Mouse (Mus musculus) bone marrow macrophage, adult 2 months (primary cell): ENCODE data around the gene Nr5a2. TPM values are rescaled to one million over a fixed set of nuclear protein-coding genes. Genes with fewer than 3 reads are reported as not detected.

Experiments
- H3K27ac ChIP-seq: 2 replicates; pipeline ENCODE4 v1.5.1; 2012; ENCODE audit warnings: low read depth, low read length; ENCODE audit not compliant: insufficient read depth
- H3K4me1 ChIP-seq: 2 replicates; pipeline ENCODE4 v1.6.1; 2012; ENCODE audit warnings: low read length; ENCODE audit not compliant: control insufficient read depth, insufficient read depth
- H3K4me3 ChIP-seq: 2 replicates; pipeline ENCODE4 v1.5.1; 2012; ENCODE audit warnings: mild to moderate bottlenecking, low read length, moderate library complexity; ENCODE audit not compliant: insufficient read depth
- CTCF ChIP-seq: IDR thresholded peaks from 2 replicates; pipeline ENCODE4 v1.5.1; 2012; ENCODE audit warnings: low read depth, mild to moderate bottlenecking, low read length, moderate library complexity
- POLR2A ChIP-seq: IDR thresholded peaks from 2 replicates; pipeline ENCODE4 v1.6.1; 2012; ENCODE audit warnings: mild to moderate bottlenecking, low read depth, low read length, borderline replicate concordance
- polyA plus RNA-seq: library from polyadenylated mRNA; stranded (reverse); fragments of >200 nt; gene quantifications from 2 replicates; pipeline ENCODE4 v1.2.4, GENCODE M21; 2012; ENCODE audit not compliant: missing spikeins, insufficient read depth, insufficient read length

Gene Nr5a2
- polyA plus RNA-seq, 1 experiment, result not detected

- TF ChIP-seq POLR2A, result no peak
- TF ChIP-seq CTCF, result no peak
- no peaks in the 10 kb centered on the region for H3K4me1 ChIP-seq
- H3K27ac ChIP-seq, result no peak overlapping the region
- H3K4me3 ChIP-seq, result no peak overlapping the region
Observed at GRCm38 (mm10) chr1:136888704-136889103, 71.5 kb downstream of the Nr5a2 start.

DNA sequence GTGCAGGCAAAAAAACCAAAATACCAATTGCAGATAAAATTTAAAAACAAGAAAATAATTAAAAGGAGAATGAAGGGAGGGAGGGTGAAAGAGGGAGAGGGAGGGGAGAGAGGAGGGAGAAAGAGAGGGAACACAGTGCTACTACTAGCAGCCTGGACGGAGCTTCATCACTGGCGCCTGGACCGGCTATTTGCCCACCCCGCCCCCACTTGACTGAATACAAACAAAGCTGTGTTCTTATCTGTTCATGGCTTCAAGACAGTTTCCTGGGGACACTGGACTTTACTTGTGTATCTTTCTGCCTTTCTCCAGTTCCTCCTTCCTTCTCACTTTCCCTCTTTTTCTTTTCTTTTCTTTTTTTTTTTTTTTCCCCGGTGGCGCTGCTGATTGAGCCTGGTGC lies 73.6 kb downstream of the Nr5a2 start:
- Histone ChIP-seq H3K4me3 (no peak overlapping the region), H3K4me1 (no peaks in the 10 kb centered on the region), H3K27ac (no peak overlapping the region)
- TF ChIP-seq POLR2A, result no peak
- no peak for TF ChIP-seq CTCF

GRCm38 (mm10) chr1:136883458-136884174 lies 76.6 kb downstream of the Nr5a2 start:
- no peak overlapping the region for H3K27ac ChIP-seq
- no peaks in the 10 kb centered on the region for H3K4me1 ChIP-seq
- H3K4me3 ChIP-seq, result no peak overlapping the region
- TF ChIP-seq POLR2A, result no peak
- no peak for TF ChIP-seq CTCF

DNA sequence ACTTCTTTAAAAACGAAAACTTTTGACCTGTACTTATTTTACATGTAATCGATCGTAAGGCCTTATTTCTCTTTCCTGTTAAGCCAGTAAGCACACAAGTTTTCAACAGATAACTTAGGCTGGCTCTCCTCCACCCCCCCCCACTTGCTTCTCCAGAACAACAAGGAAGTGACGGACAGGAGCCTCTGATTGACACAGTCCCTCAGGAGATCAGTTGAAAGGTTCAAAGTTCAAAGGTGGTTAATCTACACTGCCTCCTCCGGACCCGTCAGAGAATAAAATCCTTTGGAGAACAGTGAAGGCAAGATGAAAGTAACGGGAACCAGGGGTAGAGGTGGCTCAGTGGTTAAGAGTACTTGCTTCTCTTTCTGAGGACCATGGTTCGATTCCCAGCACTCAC lies 80.0 kb downstream of the Nr5a2 start:
- no peak for TF ChIP-seq CTCF
- TF ChIP-seq POLR2A, result no peak
- no peaks in the 10 kb centered on the region for H3K4me1 ChIP-seq
- H3K4me3 ChIP-seq, result no peak overlapping the region
- no peak overlapping the region for H3K27ac ChIP-seq

GRCm38 (mm10) chr1:136875006-136875405 lies 85.2 kb downstream of the Nr5a2 start:
- no peak overlapping the region for H3K4me3 ChIP-seq
- no peaks in the 10 kb centered on the region for H3K4me1 ChIP-seq
- TF ChIP-seq CTCF (no peak), POLR2A (no peak)
- no peak overlapping the region for H3K27ac ChIP-seq

DNA sequence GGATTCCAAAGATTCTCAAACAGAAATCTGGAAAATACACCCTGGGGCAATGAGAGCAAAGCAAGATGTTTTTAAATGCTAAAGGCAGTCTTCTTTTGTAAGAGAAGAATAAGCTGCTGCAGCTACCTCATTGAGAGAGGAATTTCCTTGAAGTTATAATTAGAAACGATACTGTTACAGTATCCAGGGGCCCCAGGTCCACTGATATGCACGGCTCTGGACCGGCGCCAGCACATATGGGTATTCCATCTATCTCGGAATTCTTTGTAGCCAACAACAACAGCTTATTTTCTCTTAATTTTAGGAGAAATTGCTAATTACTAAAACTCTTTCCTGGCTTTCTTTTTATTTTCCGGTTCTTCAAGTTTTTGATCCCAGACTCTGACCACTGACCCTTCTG lies 91.3 kb downstream of the Nr5a2 start:
- no peak for TF ChIP-seq CTCF
- no peak for TF ChIP-seq POLR2A
- Histone ChIP-seq H3K4me3 (no peak overlapping the region), H3K27ac (no peak overlapping the region), H3K4me1 (no peaks in the 10 kb centered on the region)

- H3K4me1 ChIP-seq, result no peaks in the 10 kb centered on the region
- H3K27ac ChIP-seq, result no peak overlapping the region
- no peak overlapping the region for H3K4me3 ChIP-seq
- TF ChIP-seq CTCF (no peak), POLR2A (no peak)
Observed at GRCm38 (mm10) chr1:136868285-136868684, 92.0 kb downstream of the Nr5a2 start.

DNA sequence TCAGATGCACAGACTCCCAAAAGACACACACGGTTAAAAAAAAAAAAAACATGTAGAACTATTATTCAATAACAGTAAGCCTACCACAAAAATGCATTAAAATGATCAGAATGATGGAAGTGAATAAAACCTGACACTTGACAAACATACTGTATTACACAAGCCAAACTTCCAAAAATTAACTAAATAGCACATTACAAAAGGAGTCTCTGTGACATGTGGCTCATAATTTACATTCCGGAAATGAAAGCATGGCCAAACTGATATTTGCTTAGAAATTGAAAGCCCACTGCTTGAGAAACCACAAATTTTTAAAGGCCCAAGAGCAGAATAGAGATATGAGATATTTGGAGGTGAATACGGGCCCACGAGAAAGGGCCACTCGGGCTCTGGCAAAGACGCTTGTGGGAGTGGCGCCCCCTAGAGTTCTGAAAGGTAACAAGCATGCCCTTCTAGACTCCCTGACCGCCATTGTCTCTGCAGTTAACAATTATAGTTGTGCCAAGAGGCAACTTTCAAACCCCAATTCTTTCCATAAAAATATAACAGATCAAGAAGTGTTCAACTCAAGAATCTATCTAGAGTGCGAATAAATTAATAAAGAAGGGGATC lies 93.7 kb downstream of the Nr5a2 start:
- Histone ChIP-seq H3K27ac (no peak overlapping the region), H3K4me1 (no peaks in the 10 kb centered on the region), H3K4me3 (no peak overlapping the region)
- TF ChIP-seq CTCF (peak; percentile 44; the same call in 1 of the 2 replicates), POLR2A (no peak)

DNA sequence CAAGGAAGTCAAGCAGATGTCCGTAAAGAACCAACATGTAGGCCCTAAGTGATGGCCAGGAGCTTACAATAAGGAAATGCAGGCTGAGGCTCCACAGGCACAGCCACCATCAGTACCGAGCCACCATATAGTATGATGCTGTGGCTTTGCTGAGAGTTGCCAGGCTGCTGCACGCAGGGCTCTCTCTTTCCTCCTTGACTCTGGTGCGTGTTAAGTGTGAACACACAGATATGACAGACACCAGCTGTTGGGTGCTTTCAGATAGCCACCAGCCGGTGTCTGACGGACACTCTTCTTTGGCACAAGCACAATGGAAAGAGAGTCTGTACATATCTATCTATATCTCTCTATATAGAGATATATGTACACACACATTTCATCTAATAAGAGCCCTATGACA lies 97.0 kb downstream of the Nr5a2 start:
- TF ChIP-seq POLR2A, result no peak
- no peak for TF ChIP-seq CTCF
- no peak overlapping the region for H3K27ac ChIP-seq
- no peak overlapping the region for H3K4me3 ChIP-seq
- H3K4me1 ChIP-seq, result no peaks in the 10 kb centered on the region

DNA sequence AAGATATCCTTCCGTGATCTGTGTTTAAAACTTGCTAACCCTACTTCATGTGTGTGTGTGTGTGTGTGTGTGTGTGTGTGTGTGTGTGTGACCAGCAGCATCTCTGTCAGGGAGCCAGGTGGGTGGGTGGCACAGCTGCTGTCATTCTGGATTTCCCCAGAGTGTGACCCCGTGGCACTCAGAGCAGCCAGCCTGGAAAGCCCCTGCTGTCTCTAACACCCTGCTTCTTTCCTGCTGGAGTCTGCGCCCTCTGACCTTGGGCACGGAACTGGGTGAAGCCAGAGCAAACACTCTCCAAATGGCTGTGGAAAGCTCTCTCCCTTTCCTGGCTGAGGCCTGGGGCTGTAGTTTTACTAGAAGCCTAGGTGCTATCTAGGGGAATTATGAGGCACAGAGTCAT lies 100.8 kb downstream of the Nr5a2 start:
- H3K27ac ChIP-seq, result no peak overlapping the region

More for the DNA sequence above, 100.8 kb downstream of the Nr5a2 start:
- Histone ChIP-seq H3K4me3 (no peak overlapping the region), H3K4me1 (no peaks in the 10 kb centered on the region)
- no peak for TF ChIP-seq POLR2A
- no peak for TF ChIP-seq CTCF
